Mouse (Mus musculus): ENCODE results near the gene Mxi1. TPM values are rescaled to one million over a fixed set of nuclear protein-coding genes. Genes with fewer than 3 reads are reported as not detected.

The Mxi1 gene
- polyA plus RNA-seq, 1 experiment from 2014 or later: 56.4 TPM

DNA sequence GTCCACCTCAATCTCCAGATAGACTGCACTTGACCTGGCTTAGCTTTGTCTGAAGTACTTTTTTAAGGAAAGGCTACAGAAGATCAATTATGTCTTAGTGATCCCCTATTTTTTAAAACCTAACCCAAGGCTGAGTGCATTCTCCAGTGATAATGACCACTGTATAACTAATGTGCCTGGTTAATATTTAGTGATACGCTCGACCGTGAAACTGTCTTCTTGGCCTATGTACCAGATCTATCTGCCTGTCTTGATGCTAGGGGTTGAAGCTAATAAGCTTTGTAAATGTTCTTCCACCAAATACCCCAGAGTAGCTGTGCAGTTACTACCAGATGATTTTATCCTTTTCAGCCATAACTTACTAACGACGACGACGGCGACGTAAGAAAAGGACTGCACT is 65.5 kb downstream of the Mxi1 start:
- no peaks in the 10 kb centered on the region for H3K27me3 ChIP-seq (ENCODE audit: control insufficient read depth, insufficient read depth, low read length)
- no peak overlapping the region for H3K27ac ChIP-seq (ENCODE audit: low read depth, low read length)
- DNase-seq (ENCODE audit: low spot score): no peak
- no peaks in the 10 kb centered on the region for H3K9me3 ChIP-seq (ENCODE audit: control insufficient read depth, low read length)
- H3K36me3 ChIP-seq (ENCODE audit: control insufficient read depth, insufficient read depth, low read length): peaks cover 3% of the 10 kb centered on the region; the same call in 1 of the 2 replicates
- 92% methylated on average over 9 of the region's 9 CpGs for WGBS
- ATAC-seq (ENCODE audit: insufficient read depth, low FRiP score, low TSS enrichment): no peak
- no peak overlapping the region for H3K4me3 ChIP-seq (ENCODE audit: low read depth, low read length)
- no peak overlapping the region for H3K4me2 ChIP-seq (ENCODE audit: low read depth)
- H3K9ac ChIP-seq (ENCODE audit: low read length): no peak overlapping the region
- H3K4me1 ChIP-seq (ENCODE audit: control insufficient read depth, insufficient read depth, low read length): no peaks in the 10 kb centered on the region

DNA sequence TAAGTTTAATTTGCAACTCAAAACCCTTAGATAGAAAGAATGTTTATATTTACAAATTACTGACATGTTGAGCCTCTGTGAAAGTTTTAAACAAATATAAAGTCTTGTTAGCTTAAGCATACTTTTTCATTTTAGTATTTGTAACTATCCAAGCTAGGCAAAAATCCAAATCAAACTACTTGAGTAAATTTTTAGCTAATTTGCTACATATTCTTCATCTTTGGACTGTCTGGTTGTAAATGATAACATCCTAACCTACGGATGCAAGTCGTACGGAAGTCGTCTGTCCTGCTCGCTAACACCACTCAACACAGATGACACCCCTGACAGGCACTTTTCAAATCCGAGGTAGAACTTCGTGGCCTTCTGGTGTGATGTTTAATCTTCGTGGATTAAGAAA is 67.3 kb downstream of the Mxi1 start:
- no peaks in the 10 kb centered on the region for H3K9me3 ChIP-seq (ENCODE audit: control insufficient read depth, low read length)
- H3K36me3 ChIP-seq (ENCODE audit: control insufficient read depth, insufficient read depth, low read length): peaks cover 3% of the 10 kb centered on the region
- WGBS: 95% methylated on average over 8 of the region's 8 CpGs
- no peak overlapping the region for H3K4me2 ChIP-seq (ENCODE audit: low read depth)
- no peak overlapping the region for H3K27ac ChIP-seq (ENCODE audit: low read depth, low read length)
- H3K4me1 ChIP-seq (ENCODE audit: control insufficient read depth, insufficient read depth, low read length): no peaks in the 10 kb centered on the region
- no peak for DNase-seq (ENCODE audit: low spot score)
- no peak for ATAC-seq (ENCODE audit: insufficient read depth, low FRiP score, low TSS enrichment)
- H3K9ac ChIP-seq (ENCODE audit: low read length): no peak overlapping the region
- H3K4me3 ChIP-seq (ENCODE audit: low read depth, low read length): no peak overlapping the region
- no peaks in the 10 kb centered on the region for H3K27me3 ChIP-seq (ENCODE audit: control insufficient read depth, insufficient read depth, low read length)

DNA sequence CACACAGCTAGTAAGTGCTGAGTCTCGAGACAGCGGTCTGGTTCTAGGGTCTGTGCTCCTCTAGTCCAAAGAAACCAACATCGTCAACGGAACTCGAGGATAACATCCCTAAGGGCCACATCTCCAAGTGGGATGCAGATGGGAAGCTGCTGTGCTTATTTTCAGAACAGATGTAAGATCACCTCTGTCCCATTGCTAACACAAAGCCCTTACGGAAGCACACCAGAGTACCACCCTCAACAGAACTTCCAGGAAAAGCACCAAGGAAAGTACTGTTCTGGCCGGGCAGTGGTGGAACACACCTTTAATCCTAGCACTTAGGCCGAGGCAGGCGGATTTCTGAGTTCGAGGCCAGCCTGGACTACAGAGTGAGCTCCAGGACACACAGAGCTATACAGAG is 68.1 kb downstream of the Mxi1 start:
- no peak overlapping the region for H3K9ac ChIP-seq (ENCODE audit: low read length)
- no peak overlapping the region for H3K27ac ChIP-seq (ENCODE audit: low read depth, low read length)
- DNase-seq (ENCODE audit: low spot score) (no peak), ATAC-seq (ENCODE audit: insufficient read depth, low FRiP score, low TSS enrichment) (no peak)
- peaks cover 7% of the 10 kb centered on the region for H3K36me3 ChIP-seq (ENCODE audit: control insufficient read depth, insufficient read depth, low read length)
- no peak overlapping the region for H3K4me2 ChIP-seq (ENCODE audit: low read depth)
- WGBS: 93% methylated on average over 10 of the region's 10 CpGs
- no peaks in the 10 kb centered on the region for H3K9me3 ChIP-seq (ENCODE audit: control insufficient read depth, low read length)
- H3K4me1 ChIP-seq (ENCODE audit: control insufficient read depth, insufficient read depth, low read length): no peaks in the 10 kb centered on the region
- H3K4me3 ChIP-seq (ENCODE audit: low read depth, low read length): no peak overlapping the region
- H3K27me3 ChIP-seq (ENCODE audit: control insufficient read depth, insufficient read depth, low read length): no peaks in the 10 kb centered on the region

DNA sequence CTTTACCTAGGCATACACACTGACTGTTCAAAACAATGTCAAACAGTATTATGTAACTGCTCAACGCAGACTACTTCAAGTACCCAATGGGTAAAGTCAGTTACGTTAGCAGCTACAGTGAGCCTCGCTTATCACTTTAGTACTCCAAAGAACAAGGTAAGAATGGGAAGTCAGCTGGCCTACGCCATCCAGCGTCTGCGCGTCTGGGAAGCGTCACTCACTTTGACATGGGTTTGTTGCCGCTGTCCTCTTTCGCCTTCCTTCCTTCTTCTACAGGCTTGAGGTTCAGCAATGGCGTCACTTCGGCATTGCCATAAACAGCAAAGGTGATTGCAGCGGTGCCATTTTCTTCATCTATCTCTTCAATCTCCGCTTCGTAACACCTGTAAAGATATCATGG is 73.0 kb downstream of the Mxi1 start:
- Histone ChIP-seq H3K27ac (ENCODE audit: low read depth, low read length) (no peak overlapping the region), H3K27me3 (ENCODE audit: control insufficient read depth, insufficient read depth, low read length) (no peaks in the 10 kb centered on the region), H3K9ac (ENCODE audit: low read length) (no peak overlapping the region), H3K4me1 (ENCODE audit: control insufficient read depth, insufficient read depth, low read length) (no peaks in the 10 kb centered on the region), H3K4me3 (ENCODE audit: low read depth, low read length) (no peak overlapping the region), H3K9me3 (ENCODE audit: control insufficient read depth, low read length) (no peaks in the 10 kb centered on the region), H3K4me2 (ENCODE audit: low read depth) (no peak overlapping the region), H3K36me3 (ENCODE audit: control insufficient read depth, insufficient read depth, low read length) (peaks cover 9% of the 10 kb centered on the region)
- DNase-seq (ENCODE audit: low spot score): no peak
- no peak for ATAC-seq (ENCODE audit: insufficient read depth, low FRiP score, low TSS enrichment)
- WGBS: 94% methylated on average over 15 of the region's 15 CpGs

DNA sequence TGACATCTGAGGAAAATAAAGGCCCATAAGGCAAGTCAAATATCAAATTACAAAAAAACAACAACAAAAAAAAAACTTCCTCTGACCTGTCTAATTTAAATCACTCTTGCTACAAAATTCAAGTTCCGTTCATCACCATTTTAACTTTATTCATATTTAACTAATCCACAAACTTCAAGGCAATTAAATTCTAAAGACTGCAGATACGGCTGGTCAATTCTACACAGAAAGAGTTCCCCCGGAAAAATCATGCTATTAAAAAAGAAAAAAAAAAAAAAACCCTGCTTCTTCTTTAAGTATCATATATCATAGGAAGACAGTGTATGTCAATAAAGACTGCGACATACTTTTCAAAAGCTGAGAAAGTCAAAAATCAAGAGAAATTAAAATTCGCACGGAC is 79.1 kb downstream of the Mxi1 start:
- Histone ChIP-seq H3K36me3 (ENCODE audit: control insufficient read depth, insufficient read depth, low read length) (no peaks in the 10 kb centered on the region; the same call in 1 of the 2 replicates), H3K27ac (ENCODE audit: low read depth, low read length) (peak overlapping the region; percentile 98; the same call in 1 of the 2 replicates), H3K27me3 (ENCODE audit: control insufficient read depth, insufficient read depth, low read length) (no peaks in the 10 kb centered on the region), H3K9me3 (ENCODE audit: control insufficient read depth, low read length) (no peaks in the 10 kb centered on the region), H3K4me3 (ENCODE audit: low read depth, low read length) (peak overlapping the region; percentile 88), H3K4me1 (ENCODE audit: control insufficient read depth, insufficient read depth, low read length) (no peaks in the 10 kb centered on the region), H3K9ac (ENCODE audit: low read length) (peak overlapping the region; percentile 96), H3K4me2 (ENCODE audit: low read depth) (peak overlapping the region; percentile 51)
- no peak for DNase-seq (ENCODE audit: low spot score)
- 28% methylated on average over 6 of the region's 6 CpGs for WGBS
- ATAC-seq (ENCODE audit: insufficient read depth, low FRiP score, low TSS enrichment): no peak

DNA sequence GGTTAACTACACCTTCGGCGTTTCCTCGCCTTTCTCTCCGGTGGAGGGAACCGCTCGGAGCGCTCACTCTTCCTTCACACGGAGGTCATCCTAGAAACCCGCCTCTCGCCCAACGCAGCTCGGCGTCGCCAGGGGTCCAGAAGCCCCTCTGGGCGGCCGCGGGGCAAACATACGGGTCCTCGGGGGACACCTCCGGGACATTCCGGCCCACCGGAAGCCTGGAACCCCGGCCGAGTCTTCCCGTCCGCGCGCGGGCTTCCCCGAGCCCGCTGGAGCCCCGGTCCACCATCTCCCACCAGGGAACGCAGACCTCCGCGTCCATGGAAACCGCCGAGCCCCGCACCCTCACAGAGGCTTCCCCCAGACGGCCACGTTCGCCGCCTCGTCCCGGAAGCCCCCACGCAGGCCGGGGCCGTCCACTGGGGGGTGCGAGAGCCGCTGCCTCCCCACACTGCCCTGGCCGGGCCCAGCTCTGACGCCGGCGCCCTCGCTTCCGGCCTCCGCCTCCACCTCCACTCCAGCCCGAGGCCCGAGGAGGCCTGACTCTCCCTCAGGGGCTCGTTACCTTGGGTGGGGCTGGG is 79.6 kb downstream of the Mxi1 start:
- Histone ChIP-seq H3K4me3 (ENCODE audit: low read depth, low read length) (peak overlapping the region; percentile 88), H3K4me1 (ENCODE audit: control insufficient read depth, insufficient read depth, low read length) (no peaks in the 10 kb centered on the region), H3K4me2 (ENCODE audit: low read depth) (peak overlapping the region; percentile 51), H3K27ac (ENCODE audit: low read depth, low read length) (peak overlapping the region; percentile 98), H3K27me3 (ENCODE audit: control insufficient read depth, insufficient read depth, low read length) (no peaks in the 10 kb centered on the region), H3K9me3 (ENCODE audit: control insufficient read depth, low read length) (no peaks in the 10 kb centered on the region), H3K36me3 (ENCODE audit: control insufficient read depth, insufficient read depth, low read length) (no peaks in the 10 kb centered on the region; the same call in 1 of the 2 replicates), H3K9ac (ENCODE audit: low read length) (peak overlapping the region; percentile 96)
- DNase-seq (ENCODE audit: low spot score): no peak
- under 1% methylated on average over 56 of the region's 59 CpGs for whole genome bisulfite sequencing
- peak; percentile 91 for ATAC-seq (ENCODE audit: insufficient read depth, low FRiP score, low TSS enrichment)

DNA sequence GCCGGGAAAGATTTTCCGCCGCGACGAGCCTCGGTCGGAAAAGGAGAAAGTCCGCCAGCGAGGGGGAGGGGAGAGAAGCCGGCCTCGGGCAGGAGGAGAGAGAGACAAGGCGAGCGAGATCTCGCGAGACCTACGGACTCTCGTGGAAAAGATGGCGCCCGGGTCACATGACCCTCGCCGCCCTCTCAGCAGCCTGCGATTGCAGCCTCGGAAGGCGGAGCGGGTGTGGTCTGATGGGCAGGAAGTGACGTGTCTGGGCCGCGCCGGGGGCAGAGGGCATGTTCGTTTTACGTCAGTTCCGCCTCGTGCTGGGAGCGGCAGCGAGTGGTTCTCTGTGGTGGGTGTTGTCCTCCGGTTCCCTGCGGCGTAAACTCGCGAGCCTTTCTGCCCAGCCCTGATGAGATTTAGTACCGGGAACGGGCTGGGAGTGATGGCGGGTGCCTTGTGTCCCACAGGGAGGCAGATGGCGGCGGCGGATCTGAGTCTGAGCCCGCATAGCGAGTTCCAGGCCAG is 80.2 kb downstream of the Mxi1 start, which contains the start of gene Smndc1:
Gene Smndc1, minus strand, starts transcription at position 84 of the 513 bp plus-strand sequence.
- Histone ChIP-seq H3K4me2 (ENCODE audit: low read depth) (peak within 1 kb of the TSS; percentile 58), H3K9ac (ENCODE audit: low read length) (peak within 1 kb of the TSS; percentile 96), H3K27ac (ENCODE audit: low read depth, low read length) (peak within 1 kb of the TSS; percentile 98), H3K36me3 (ENCODE audit: control insufficient read depth, insufficient read depth, low read length) (no peaks in the 10 kb centered on the region; the same call in 1 of the 2 replicates), H3K4me3 (ENCODE audit: low read depth, low read length) (peak within 1 kb of the TSS; percentile 88), H3K27me3 (ENCODE audit: control insufficient read depth, insufficient read depth, low read length) (no peaks in the 10 kb centered on the region), H3K9me3 (ENCODE audit: control insufficient read depth, low read length) (no peaks in the 10 kb centered on the region), H3K4me1 (ENCODE audit: control insufficient read depth, insufficient read depth, low read length) (no peaks in the 10 kb centered on the region)
- DNase-seq (ENCODE audit: low spot score): peak; percentile 100
- WGBS: under 1% methylated on average over 48 of the region's 48 CpGs
- peak; percentile 98 for ATAC-seq (ENCODE audit: insufficient read depth, low FRiP score, low TSS enrichment)

DNA sequence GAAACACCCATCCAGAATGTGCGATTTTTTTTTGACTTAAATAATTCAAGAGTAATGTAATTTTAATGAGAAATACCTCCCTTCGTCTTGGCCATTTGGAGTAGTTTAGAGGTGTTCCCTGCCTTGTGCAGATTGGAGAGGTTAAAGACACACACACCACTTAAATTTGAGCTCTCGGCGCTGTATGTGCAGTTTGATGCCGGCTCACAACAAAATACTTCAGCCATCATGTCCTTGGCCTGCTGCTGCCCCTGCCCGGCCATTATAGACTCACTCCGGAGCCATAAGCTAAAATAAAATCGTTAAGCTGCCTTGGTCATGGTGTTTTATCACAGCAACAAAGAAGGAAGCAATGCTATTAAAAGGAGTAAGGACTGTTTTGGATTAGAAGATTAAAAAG is 81.1 kb downstream of the Mxi1 start:
- no peak for ATAC-seq (ENCODE audit: insufficient read depth, low FRiP score, low TSS enrichment)
- Histone ChIP-seq H3K4me1 (ENCODE audit: control insufficient read depth, insufficient read depth, low read length) (no peaks in the 10 kb centered on the region), H3K9ac (ENCODE audit: low read length) (peak overlapping the region; percentile 74), H3K27me3 (ENCODE audit: control insufficient read depth, insufficient read depth, low read length) (no peaks in the 10 kb centered on the region), H3K4me3 (ENCODE audit: low read depth, low read length) (peak overlapping the region; percentile 88), H3K36me3 (ENCODE audit: control insufficient read depth, insufficient read depth, low read length) (no peaks in the 10 kb centered on the region), H3K4me2 (ENCODE audit: low read depth) (peak overlapping the region; percentile 58), H3K9me3 (ENCODE audit: control insufficient read depth, low read length) (no peaks in the 10 kb centered on the region), H3K27ac (ENCODE audit: low read depth, low read length) (peak overlapping the region; percentile 65; the same call in 1 of the 2 replicates)
- 51% methylated on average over 8 of the region's 8 CpGs for WGBS
- DNase-seq (ENCODE audit: low spot score): no peak

DNA sequence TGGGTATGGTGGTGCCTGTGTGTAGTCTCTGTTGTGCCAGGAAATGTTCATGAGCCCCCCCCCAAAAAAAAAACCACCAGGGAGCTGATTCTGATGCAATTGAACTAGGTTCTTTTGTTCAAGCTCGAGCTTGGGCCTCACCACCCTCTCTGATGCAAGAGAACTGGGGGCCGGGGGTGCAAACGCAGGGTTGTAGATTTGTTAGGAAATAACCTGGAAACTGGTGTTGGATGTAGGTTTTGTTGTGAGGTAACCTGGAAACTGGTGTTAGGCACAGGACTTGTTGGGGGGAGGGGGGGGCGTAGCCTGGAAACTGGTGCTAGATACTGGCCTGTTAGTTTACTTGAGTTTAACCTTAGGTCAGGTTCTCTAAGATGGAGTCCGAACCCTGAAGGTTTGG is 81.5 kb downstream of the Mxi1 start:
- Histone ChIP-seq H3K27me3 (ENCODE audit: control insufficient read depth, insufficient read depth, low read length) (no peaks in the 10 kb centered on the region), H3K9ac (ENCODE audit: low read length) (no peak overlapping the region), H3K9me3 (ENCODE audit: control insufficient read depth, low read length) (no peaks in the 10 kb centered on the region), H3K27ac (ENCODE audit: low read depth, low read length) (no peak overlapping the region), H3K4me2 (ENCODE audit: low read depth) (peak overlapping the region; percentile 58), H3K4me3 (ENCODE audit: low read depth, low read length) (peak overlapping the region; percentile 88), H3K36me3 (ENCODE audit: control insufficient read depth, insufficient read depth, low read length) (no peaks in the 10 kb centered on the region), H3K4me1 (ENCODE audit: control insufficient read depth, insufficient read depth, low read length) (no peaks in the 10 kb centered on the region)
- no peak for DNase-seq (ENCODE audit: low spot score)
- 88% methylated on average over 5 of the region's 5 CpGs for WGBS
- ATAC-seq (ENCODE audit: insufficient read depth, low FRiP score, low TSS enrichment): no peak

All from neural tube, embryonic 11.5 days (tissue).